Mouse (Mus musculus) spleen, embryonic (tissue): Measurements from ENCODE around the gene Kif11.

Experiments used
- CTCF ChIA-PET: fragments of 350-600 bp; sonication (Branson Sonifier 250); formaldehyde crosslinking; loops from one replicate; lab custom pipeline; 2022; lab: Charles Lee

Kif11 gene

DNA sequence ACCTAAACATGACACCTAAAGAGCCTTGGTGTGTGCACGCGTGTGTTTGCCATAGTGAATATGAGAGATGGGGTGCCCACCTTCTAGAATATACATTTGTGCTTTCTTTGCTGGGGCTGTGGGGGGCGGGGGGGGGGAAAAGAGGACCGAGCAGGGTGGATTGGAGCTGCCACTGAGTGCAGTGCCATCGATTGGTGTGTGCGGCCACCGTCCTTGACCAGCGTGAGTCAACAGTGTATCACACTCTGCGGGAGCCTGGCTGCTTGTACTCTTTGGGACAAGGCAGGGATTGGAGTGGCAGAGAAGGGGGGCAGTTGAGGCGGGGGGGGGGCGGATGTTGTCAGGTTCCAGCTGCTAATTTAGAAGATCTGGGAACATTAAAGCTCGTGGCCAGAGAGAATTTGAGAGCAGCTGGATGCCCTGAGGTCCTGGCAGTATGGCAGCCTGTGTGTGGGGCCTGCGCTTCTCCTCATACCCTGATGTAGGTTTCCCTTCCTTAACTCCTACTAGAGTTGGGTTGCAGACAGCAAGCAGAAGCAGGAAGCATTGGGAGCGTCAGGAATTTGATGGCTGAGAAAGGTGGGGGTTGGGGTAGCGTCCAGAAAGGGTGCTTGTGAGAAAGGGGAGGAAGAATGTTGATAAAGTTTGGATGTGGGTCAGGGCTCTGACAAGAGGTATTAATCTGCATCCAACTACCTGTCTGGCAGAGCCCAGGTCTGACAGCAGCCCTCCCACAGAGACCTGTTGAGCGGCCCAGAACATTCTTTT is 64.7 kb downstream of the Kif11 start:
- CTCF ChIA-PET = interaction anchor here (0.6 kb wide), 1 partner anchor 61 kb away, joined by 10 read pairs; no protein-coding TSS in a partner anchor

DNA sequence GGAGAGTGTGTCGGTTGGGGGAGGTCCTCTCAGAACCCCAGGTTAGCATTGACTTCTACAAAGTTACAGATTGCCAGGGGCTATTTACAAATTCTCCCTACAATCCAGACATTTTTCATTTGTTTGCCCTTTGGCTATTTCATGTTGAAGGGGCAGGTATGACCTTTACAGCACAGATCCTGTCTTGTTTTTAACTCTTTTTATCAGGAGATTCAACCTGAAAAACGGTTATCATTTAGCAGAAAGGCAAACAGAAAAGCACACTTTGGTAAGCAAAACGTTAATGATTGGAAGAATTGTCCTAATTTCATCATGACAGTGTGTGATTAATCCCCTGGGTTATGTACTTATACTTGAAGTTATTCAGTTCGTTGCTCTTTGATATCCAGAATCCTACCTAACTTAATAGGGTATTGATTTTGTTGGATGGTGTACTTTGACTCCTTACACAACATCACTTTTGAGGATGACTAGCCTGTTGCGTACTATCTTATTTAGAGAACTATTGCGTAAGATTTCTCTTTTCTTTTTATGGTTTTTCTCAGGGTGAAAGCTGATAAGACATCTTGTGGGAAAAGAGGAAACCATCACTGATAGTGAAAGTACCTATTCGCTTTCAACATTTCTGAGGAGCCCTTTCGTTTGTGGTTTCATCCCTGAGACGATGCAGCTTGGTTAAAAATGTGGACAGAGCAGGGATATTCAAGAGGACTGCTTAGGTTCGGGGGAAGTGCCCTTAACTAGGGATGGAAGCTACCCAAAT is 66.5 kb downstream of the Kif11 start:
- CTCF ChIA-PET = interaction anchor here (0.5 kb wide), 1 partner anchor 111 kb away, joined by 7 read pairs; no protein-coding TSS in a partner anchor

DNA sequence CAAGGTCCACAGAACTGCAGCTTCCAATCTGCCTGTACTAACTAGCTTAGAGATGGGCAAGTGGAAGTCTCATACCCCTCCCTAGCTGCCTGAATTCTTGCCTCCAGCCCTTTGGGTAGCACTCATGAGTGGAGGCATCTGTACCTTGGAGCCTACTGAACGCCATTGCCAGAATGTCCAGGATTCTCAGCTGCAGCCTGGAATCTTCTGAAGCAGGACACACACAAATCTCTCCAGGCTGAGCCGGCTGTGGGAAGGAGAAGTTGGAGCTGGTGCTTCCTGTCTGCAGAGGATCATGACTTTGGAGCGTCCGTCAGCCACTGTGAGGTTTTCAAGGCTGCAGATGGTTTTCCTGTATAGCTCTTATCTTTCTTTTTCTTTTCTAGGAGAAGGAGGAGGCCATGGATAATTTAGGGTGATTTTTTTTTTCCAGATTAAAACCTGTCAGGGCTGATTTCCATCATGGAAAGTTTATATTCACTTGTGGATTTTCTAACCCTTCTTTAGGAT is 67.5 kb downstream of the Kif11 start:
- CTCF ChIA-PET = interaction anchor here (0.5 kb wide), 1 partner anchor 110 kb away, joined by 7 read pairs; no protein-coding TSS in a partner anchor

DNA sequence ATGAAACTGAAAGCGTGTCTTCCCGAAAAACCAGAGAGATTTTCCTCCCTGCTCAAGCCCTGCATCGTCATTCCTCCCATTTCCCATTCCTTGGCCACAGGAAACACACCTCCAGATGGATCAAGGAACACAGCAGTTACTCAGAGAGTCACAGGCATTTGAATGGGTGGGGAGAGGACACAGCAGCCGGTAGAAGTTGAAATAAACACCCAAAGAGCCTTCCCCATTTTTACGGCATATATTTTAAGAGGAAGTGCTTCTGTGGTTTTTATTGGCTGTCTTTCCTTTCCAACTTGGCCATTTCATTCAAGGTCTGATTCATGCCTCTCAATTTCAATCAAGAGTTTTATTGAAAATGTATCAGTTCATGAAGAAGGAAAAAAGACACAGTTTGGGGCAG is 72.0 kb downstream of the Kif11 start:
- CTCF ChIA-PET = interaction anchor here (0.6 kb wide), 1 partner anchor 44 kb away, joined by 3 read pairs; no protein-coding TSS in a partner anchor

DNA sequence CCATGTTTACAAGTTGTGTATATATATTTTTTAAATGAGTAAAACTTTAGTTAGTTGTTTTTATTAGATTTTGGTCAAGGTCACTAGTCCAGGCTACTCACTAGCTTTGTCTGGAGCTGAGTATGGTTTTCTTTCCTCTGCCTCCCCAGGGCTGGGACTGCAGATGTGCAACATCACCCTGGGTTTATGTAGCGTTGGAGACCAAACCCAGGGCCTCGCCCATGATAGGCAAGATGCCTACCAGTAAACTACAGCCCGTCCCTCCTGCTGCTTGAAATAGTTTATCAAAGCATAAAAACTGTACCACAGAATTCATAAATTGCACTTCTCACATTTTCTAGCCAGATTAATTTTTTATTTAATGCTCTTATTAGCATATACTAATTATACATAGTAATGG is 73.0 kb downstream of the Kif11 start:
- CTCF ChIA-PET = interaction anchor here (0.6 kb wide), 1 partner anchor 47 kb away, joined by 4 read pairs; no protein-coding TSS in a partner anchor

DNA sequence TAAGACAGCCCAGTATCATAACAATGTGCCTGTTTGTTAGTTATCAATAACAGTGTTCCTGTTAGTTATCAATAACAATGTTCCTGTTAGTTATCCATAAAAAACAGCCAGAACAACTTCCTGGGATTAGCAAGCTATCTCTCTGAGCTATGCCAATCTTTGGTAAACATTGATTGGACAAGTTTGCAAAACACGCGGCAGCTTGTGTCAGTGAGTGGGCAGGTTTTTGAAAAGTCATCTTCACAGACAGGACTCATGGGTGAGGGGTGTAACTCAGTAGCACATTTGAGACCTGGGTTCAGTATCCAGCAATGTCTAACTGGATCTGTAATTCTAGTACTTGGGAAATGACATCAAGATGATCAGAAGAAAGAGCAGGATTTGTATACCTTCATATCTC is 79.3 kb downstream of the Kif11 start:
- CTCF ChIA-PET = interaction anchor here (0.9 kb wide), 1 partner anchor 10 kb away, joined by 3 read pairs; no protein-coding TSS in a partner anchor

DNA sequence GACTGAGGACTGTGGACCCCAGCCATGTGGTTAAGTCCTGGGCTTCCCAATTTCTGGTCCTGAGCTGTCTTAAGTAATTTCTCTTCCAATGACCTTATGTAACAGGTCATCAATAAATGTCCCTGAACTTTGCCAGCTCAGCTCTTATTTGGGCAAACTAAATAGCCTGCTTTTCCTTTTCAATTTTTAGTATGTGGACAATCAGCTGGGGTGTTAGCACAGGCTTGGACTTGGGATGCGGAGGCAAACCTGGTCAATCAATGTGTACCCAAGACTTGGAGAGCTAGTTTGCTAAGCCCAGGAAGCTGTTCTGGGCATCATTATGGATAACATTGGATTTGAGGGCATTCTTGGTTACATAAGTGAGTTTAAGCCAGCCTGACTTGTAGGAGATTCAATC is 79.8 kb downstream of the Kif11 start:
- CTCF ChIA-PET = interaction anchor here (0.9 kb wide), 1 partner anchor 10 kb away, joined by 3 read pairs; no protein-coding TSS in a partner anchor

DNA sequence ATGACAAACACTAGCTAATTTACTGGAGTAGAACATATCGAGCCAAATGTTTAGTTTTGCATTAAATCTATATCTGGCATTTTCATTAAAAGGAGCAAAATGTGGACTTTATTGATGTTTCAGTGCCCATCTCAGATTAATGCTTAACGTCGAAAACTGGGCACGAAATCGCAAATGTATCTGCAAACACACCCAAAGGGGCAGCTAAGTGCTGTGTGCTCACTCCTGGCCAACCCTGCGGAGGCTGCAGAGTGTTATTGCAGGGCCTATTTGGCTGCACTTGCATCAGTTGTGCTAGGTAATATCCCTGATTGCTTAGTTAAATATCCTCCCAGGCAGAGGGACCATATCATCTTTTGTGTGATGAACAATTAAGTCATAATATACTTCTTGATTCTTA is 81.8 kb downstream of the Kif11 start:
- CTCF ChIA-PET = no interaction called here

DNA sequence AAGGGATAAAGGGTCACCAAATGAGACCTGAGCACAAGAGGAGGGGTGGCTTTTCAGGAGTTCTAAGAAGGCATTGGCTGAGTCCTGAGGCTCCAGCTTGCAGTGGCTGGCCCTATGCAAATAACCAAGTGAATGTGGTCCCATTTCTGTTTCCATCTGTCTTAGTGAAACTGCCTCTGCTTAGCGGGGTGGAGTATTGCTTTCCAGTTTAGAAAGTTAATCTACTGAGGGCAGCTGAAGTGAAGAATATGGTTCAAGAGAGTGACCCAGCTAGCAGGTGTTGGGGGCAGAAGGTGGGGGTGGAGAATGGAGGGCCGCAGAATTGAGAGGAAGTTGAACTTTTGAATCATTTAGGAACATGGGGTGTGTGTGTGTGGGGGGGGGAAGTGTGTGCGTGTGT is 90.2 kb downstream of the Kif11 start:
- CTCF ChIA-PET = interaction anchor here (0.7 kb wide), 2 partner anchors 9 to 28 kb away, joined by 3 to 5 read pairs; no protein-coding TSS in a partner anchor

DNA sequence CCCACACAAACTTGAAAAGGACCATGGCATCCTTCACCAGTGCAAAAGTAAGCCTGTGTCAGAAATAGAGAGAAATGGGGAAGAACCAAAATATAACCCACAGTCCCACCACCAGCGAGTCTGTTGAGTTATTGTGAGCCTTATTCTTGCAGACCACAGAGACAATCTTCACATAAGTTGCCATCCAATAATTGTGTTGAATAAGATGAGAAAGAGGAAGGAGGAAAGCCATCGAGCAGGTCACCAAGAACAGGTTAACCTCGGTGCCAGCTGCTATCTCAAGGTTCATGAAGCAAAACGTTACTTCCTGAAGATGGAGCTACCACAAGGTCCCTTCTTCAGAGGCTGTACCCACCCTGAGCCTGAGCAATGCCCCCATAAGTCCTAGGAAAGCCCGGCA is 90.8 kb downstream of the Kif11 start:
- CTCF ChIA-PET = interaction anchor here (0.7 to 0.8 kb wide), 2 partner anchors 9 to 29 kb away, joined by 5 to 13 read pairs; no protein-coding TSS in a partner anchor

DNA sequence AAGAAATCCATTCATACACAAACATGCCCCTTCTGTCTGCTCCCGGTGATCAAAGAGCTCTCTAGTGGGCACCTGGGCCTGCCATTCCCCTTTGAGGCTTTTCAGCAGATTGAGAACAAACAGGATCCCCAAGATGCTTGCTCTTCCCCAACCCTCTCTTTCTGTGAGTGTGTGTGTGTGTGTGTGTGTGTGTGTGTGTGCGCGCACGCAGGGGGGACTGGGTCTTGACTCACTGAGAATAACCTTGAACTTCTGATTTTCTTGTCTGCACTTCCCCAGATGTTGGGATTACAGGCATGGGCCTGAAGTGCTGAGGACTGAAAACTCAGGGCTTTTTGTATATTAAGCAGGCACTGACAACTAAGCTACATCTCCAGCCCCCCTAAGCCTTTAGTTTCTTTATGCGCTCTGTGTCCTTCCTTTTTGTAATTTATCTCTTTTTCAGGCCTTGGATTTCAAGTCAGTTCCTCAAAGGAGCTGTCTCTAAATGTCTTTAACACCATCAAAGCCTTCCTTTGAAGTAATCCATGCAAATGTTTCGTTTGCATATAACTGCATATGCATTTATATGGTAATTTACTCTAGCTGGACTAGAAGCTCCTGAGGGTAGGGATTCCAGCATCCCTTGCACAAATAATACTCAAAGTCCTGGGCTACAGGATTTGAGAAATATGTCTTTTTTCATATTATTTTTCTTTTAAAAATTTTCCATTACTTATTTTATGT is 92.8 kb downstream of the Kif11 start:
- CTCF ChIA-PET = interaction anchor here (0.7 kb wide), 2 partner anchors 9 to 19 kb away, joined by 4 to 11 read pairs; no protein-coding TSS in a partner anchor
